Mouse (Mus musculus) heart, embryonic 13.5 days (tissue): ENCODE measurements at regions not wholly inside any gene's neighbourhood (a gene's known extent, or its start where the extent isn't known, plus 50 kb on each side); places are given as distances from the start of the nearest gene placed in this dataset.

Source experiments
- ATAC-seq: fragments of 200-750 bp; cut with Nextera tagmentation; 2 replicates; pipeline ENCODE4 v1.8.0; 2017; ENCODE audit warnings: moderate TSS enrichment; ENCODE audit not compliant: insufficient number of reproducible peaks, low FRiP score, low TSS enrichment; ENCODE audit errors: extremely low read depth
- H3K27ac ChIP-seq: fragments of 300-500 bp; sonication (generic); replicated peaks from 2 replicates; pipeline ENCODE4 v1.5.1; 2015; ENCODE audit warnings: moderate library complexity, mild to moderate bottlenecking, inconsistent platforms
- H3K27me3 ChIP-seq: fragments of 300-500 bp; sonication (generic); replicated peaks from 2 replicates; pipeline ENCODE4 v1.6.1; 2015; ENCODE audit warnings: mild to moderate bottlenecking, inconsistent platforms
- H3K36me3 ChIP-seq: fragments of 300-500 bp; sonication (generic); 2 replicates; pipeline ENCODE4 v1.6.1; 2015; ENCODE audit warnings: mild to moderate bottlenecking, inconsistent platforms
- H3K4me1 ChIP-seq: fragments of 300-500 bp; sonication (generic); 2 replicates; pipeline ENCODE4 v1.6.1; 2015; ENCODE audit warnings: inconsistent platforms
- H3K4me2 ChIP-seq: fragments of 300-500 bp; sonication (generic); 2 replicates; pipeline ENCODE4 v1.6.1; 2015; ENCODE audit warnings: inconsistent platforms, mild to moderate bottlenecking, moderate library complexity
- H3K4me3 ChIP-seq: fragments of 300-500 bp; sonication (generic); 2 replicates; pipeline ENCODE4 v1.5.1; 2015; ENCODE audit warnings: moderate library complexity, mild to moderate bottlenecking, inconsistent platforms
- H3K9ac ChIP-seq: fragments of 300-500 bp; sonication (generic); 2 replicates; pipeline ENCODE4 v1.6.1; 2015; ENCODE audit warnings: inconsistent platforms, mild to moderate bottlenecking, moderate library complexity
- H3K9me3 ChIP-seq: fragments of 300-500 bp; sonication (generic); 2 replicates; pipeline ENCODE4 v1.6.1; 2016; ENCODE audit warnings: inconsistent platforms
- WGBS: fragments of 180-500 bp; shearing (Covaris S2); methylation state at CpG from one replicate; pipeline ENCODE4 v1.1.7; 2015; ENCODE audit warnings: mixed read lengths; 5-methylcytosine and 5-hydroxymethylcytosine counted together

DNA sequence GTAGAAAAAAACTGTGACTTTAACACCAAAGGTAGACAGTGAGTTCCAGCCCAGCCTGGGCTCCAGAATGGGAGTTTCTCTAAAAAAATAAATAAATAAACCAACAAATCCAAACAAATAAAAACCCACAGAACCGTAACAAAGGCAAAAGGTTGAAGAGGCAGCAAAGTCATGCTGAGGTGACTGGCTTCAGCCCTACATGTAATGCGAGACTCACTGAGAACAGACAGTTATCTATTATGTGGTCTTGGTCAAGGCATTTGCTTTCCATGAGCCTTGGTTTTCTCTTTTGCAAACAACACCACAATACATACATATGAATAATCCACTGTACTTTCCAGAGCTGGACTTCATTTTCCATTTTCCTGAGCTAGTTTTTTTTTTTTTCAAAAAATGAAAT is 516.6 kb upstream of the Adam5 start:
- Histone ChIP-seq H3K4me1 (peaks cover 5% of the 10 kb centered on the region; the same call in 1 of the 2 replicates), H3K4me3 (no peak overlapping the region), H3K9me3 (peaks cover 12% of the 10 kb centered on the region; the same call in 1 of the 2 replicates), H3K36me3 (no peaks in the 10 kb centered on the region), H3K27me3 (no peaks in the 10 kb centered on the region), H3K4me2 (no peak overlapping the region), H3K27ac (no peak overlapping the region), H3K9ac (no peak overlapping the region)
- 81% methylated on average over 2 of the region's 2 CpGs for WGBS
- ATAC-seq: no peak

- Histone ChIP-seq H3K4me2 (no peak overlapping the region), H3K27ac (no peak overlapping the region), H3K4me1 (peaks cover 16% of the 10 kb centered on the region), H3K9me3 (peaks cover 7% of the 10 kb centered on the region; the same call in 1 of the 2 replicates), H3K36me3 (no peaks in the 10 kb centered on the region), H3K4me3 (no peak overlapping the region), H3K27me3 (no peaks in the 10 kb centered on the region), H3K9ac (no peak overlapping the region)
- WGBS: 76% methylated on average over 8 of the region's 8 CpGs
- no peak for ATAC-seq
These were observed 508.0 kb upstream of the Adam5 start for GRCm38 (mm10) chr8:25332120-25332607.

GRCm38 (mm10) chr8:25331161-25331776 is 507.1 kb upstream of the Adam5 start:
- ATAC-seq: no peak
- no peaks in the 10 kb centered on the region for H3K36me3 ChIP-seq
- no peak overlapping the region for H3K4me2 ChIP-seq
- 38% methylated on average over 7 of the region's 7 CpGs for WGBS
- 0 out of 2 replicates have a peak, but pooled peaks cover 1% of the 10 kb centered on the region for H3K9me3 ChIP-seq
- H3K9ac ChIP-seq: no peak overlapping the region
- H3K27ac ChIP-seq: no peak overlapping the region
- H3K4me3 ChIP-seq: no peak overlapping the region
- H3K27me3 ChIP-seq: no peaks in the 10 kb centered on the region
- peaks cover 19% of the 10 kb centered on the region for H3K4me1 ChIP-seq

- Histone ChIP-seq H3K9me3 (no peaks in the 10 kb centered on the region), H3K27me3 (no peaks in the 10 kb centered on the region), H3K9ac (no peak overlapping the region), H3K4me1 (peaks cover 19% of the 10 kb centered on the region), H3K4me2 (no peak overlapping the region), H3K36me3 (no peaks in the 10 kb centered on the region), H3K27ac (no peak overlapping the region), H3K4me3 (no peak overlapping the region)
- WGBS: 48% methylated on average over 1 of the region's 1 CpGs
- no peak for ATAC-seq
These were observed 505.6 kb upstream of the Adam5 start for GRCm38 (mm10) chr8:25329791-25330190.

GRCm38 (mm10) chr8:25328318-25328717 is 504.1 kb upstream of the Adam5 start:
- Histone ChIP-seq H3K4me3 (no peak overlapping the region), H3K36me3 (no peaks in the 10 kb centered on the region), H3K9ac (no peak overlapping the region), H3K27ac (no peak overlapping the region), H3K4me1 (peaks cover 19% of the 10 kb centered on the region), H3K9me3 (no peaks in the 10 kb centered on the region), H3K4me2 (no peak overlapping the region), H3K27me3 (no peaks in the 10 kb centered on the region)
- 54% methylated on average over 3 of the region's 3 CpGs for WGBS
- ATAC-seq: no peak

DNA sequence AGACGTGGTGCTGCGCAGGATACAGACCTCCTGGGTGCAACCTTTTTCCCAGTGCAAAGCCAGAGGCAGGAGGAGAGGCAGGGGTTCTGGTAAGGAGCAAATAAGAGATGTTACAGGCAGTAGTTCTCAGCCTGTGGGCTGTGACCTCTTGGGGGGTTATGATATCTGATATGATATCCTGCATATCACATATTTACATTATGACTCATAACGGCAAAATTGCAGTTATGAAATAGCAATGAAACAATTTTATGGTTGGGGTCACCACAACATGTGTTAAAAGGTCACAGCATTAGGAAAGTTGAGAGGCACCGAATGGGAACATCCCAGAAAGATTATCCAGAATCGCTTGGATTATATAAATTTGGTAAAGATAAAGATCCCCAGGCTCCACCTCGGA is 502.8 kb upstream of the Adam5 start:
- ATAC-seq: no peak
- WGBS: 69% methylated on average over 6 of the region's 6 CpGs

GRCm38 (mm10) chr8:25326257-25326656 is 502.1 kb upstream of the Adam5 start:
- no peak overlapping the region for H3K9ac ChIP-seq
- no peaks in the 10 kb centered on the region for H3K36me3 ChIP-seq
- 60% methylated on average over 12 of the region's 12 CpGs for WGBS
- peaks cover 10% of the 10 kb centered on the region for H3K4me1 ChIP-seq
- H3K4me2 ChIP-seq: no peak overlapping the region
- H3K9me3 ChIP-seq: no peaks in the 10 kb centered on the region
- no peak overlapping the region for H3K27ac ChIP-seq
- no peak for ATAC-seq
- 0 out of 2 replicates have a peak, but pooled peaks cover 4% of the 10 kb centered on the region for H3K27me3 ChIP-seq
- H3K4me3 ChIP-seq: no peak overlapping the region

More for the DNA sequence above, 502.8 kb upstream of the Adam5 start:
- peaks cover 17% of the 10 kb centered on the region for H3K4me1 ChIP-seq
- no peaks in the 10 kb centered on the region for H3K9me3 ChIP-seq
- 0 out of 2 replicates have a peak, but pooled peaks cover 4% of the 10 kb centered on the region for H3K27me3 ChIP-seq
- H3K4me3 ChIP-seq: no peak overlapping the region
- no peaks in the 10 kb centered on the region for H3K36me3 ChIP-seq
- H3K27ac ChIP-seq: no peak overlapping the region
- no peak overlapping the region for H3K4me2 ChIP-seq
- no peak overlapping the region for H3K9ac ChIP-seq

GRCm38 (mm10) chr8:25324731-25325130 is 500.6 kb upstream of the Adam5 start:
- Histone ChIP-seq H3K27ac (no peak overlapping the region), H3K36me3 (no peaks in the 10 kb centered on the region), H3K4me3 (no peak overlapping the region), H3K4me2 (no peak overlapping the region), H3K9me3 (peaks cover 7% of the 10 kb centered on the region), H3K27me3 (0 out of 2 replicates have a peak, but pooled peaks cover 4% of the 10 kb centered on the region), H3K4me1 (peaks cover 8% of the 10 kb centered on the region), H3K9ac (no peak overlapping the region)
- WGBS: 82% methylated on average over 9 of the region's 9 CpGs
- no peak for ATAC-seq

DNA sequence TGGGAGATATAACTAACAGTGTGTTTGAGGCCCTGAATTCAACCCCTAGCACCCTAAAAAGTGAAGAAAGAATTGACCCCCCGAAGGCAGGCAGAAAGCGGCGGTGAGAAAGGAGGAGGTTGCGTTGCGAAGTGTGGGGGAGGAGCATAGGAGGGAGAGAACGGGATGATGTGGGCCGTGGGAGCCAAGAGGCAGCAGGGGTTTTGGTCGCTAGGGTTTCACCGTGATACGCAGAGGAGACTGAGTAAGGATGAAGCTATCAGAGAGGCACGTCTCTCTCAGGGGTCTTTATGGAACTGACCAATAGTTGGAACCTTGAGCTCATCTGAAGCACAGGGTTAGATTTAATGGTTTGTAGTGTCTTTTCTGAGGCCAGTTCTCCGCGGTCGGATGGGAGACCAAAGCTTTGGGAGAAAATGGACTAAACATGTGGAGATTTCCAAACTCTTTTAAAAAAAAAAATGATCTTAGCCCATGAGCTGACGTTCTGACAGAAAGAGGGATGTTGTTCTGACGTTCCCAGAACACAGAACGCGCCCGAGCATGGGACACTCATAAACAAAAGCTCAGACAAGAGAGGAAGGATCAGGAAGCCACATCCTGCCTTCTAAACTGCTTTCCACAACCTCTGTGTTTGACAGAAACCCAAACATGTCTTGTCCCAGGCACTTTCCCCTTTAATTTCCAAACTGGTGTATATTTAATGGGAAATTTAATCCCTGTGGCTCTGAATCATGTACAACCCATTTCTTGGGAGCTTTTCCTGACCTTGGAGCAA is 499.7 kb upstream of the Adam5 start:
- 43% methylated on average over 19 of the region's 19 CpGs for WGBS
- no peak for ATAC-seq
- no peaks in the 10 kb centered on the region for H3K36me3 ChIP-seq
- H3K9me3 ChIP-seq: peaks cover 7% of the 10 kb centered on the region
- H3K9ac ChIP-seq: no peak overlapping the region
- no peak overlapping the region for H3K27ac ChIP-seq
- H3K4me2 ChIP-seq: peak overlapping the region; percentile 36
- no peak overlapping the region for H3K4me3 ChIP-seq
- peaks cover 3% of the 10 kb centered on the region; the same call in 1 of the 2 replicates for H3K4me1 ChIP-seq
- H3K27me3 ChIP-seq: 0 out of 2 replicates have a peak, but pooled peaks cover 4% of the 10 kb centered on the region

DNA sequence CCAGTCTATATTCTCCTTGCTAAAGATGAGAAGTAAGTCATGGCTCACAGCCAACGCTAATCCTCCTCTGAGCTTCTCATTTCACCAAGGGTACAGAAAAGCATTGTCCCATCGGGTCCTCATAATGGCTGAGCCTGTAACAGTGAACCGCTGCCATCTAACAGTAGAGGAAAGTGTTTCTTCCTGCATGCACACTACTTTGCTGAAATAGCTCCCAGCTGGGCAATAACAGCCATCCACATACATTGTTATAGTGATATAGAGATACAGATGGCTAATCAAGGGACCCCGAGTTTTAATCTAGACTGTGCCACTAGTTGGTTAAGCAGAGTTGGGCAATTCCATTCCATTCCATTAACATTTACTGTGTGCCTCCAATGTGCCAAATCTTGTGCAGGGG is 492.2 kb upstream of the Adam5 start:
- 74% methylated on average over 4 of the region's 4 CpGs for WGBS
- H3K36me3 ChIP-seq: no peaks in the 10 kb centered on the region
- no peak overlapping the region for H3K27ac ChIP-seq
- H3K4me3 ChIP-seq: no peak overlapping the region
- no peak overlapping the region for H3K4me2 ChIP-seq
- no peaks in the 10 kb centered on the region for H3K4me1 ChIP-seq
- H3K27me3 ChIP-seq: no peaks in the 10 kb centered on the region
- ATAC-seq: no peak
- H3K9ac ChIP-seq: no peak overlapping the region
- H3K9me3 ChIP-seq: peaks cover 7% of the 10 kb centered on the region

DNA sequence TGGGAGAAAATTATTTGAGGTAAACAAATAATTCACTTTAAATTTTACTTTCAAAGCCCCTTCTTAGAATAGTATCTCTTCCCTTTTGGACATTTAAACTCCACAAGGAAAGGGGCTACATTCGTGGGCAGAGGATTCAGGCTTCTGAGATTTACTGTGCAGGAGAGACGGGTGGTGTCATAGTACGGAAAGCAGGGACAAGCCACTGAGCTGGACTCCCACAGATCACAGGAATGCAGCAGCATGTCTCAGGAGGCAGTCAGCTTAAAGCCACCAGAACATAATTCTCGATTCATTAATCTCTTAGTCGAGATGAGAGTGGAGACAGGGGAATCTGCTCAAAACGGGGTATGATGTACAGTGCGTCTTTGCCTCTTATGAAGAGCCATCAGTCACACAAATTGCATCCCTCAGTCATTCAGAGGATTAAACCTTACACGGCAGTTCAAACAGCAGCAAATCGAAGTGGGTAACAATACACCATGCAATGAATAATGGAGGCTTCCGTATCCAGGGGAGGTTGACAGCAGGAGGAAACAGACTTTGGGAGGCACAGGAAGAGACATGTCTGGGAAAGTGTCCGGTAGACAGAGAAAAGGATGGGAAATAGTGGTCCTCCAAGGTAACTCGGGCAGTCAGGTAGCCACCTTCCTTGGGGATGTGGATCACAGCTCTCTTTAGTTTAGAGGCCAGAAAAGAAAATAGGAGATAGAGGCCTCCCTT is 487.8 kb upstream of the Adam5 start:
- Histone ChIP-seq H3K4me2 (no peak overlapping the region), H3K4me1 (no peaks in the 10 kb centered on the region), H3K36me3 (no peaks in the 10 kb centered on the region), H3K4me3 (no peak overlapping the region), H3K9me3 (no peaks in the 10 kb centered on the region), H3K9ac (no peak overlapping the region), H3K27me3 (no peaks in the 10 kb centered on the region), H3K27ac (no peak overlapping the region)
- 44% methylated on average over 12 of the region's 12 CpGs for WGBS
- no peak for ATAC-seq
